Mouse (Mus musculus): ENCODE measurements around the gene Mcm6.

DNA sequence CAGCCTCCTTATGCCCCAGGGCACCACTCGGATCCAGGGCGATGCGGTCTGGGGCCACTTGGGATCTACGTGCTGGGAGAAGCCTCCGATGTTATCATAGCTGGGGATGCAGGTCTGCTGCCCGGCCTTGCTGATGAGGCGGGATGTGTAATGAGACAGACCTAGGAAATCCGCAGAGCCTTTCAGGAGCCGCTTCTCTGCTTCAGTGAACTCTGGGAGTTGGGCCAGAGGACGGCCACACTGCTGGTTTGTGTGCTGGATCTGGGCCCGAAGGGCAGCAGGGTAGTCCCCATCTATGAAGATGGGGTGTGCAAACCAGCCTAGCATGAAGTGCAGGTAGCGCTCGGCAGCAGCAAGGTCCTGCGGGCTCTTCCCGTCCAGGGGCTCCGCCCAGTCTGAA is 55.6 kb downstream of the Mcm6 start:
- TF ChIP-seq GATA1 (IDR thresholded peaks at IDR 0.05; ENCODE audit: borderline replicate concordance, low read length) (no peak), FLI1 (IDR thresholded peaks at IDR 0.05; ENCODE audit: low read length) (no peak)

Measured in megakaryocyte, embryonic 14.5 days (primary cell).